Mouse (Mus musculus) layer of hippocampus, adult 6 months (tissue): ENCODE results near the gene Gm10217. TPM values are rescaled to one million over a fixed set of nuclear protein-coding genes. Genes with fewer than 3 reads are reported as not detected.

Experiments used
- long read RNA-seq, 2 experiments: library from polyadenylated mRNA; unstranded; transcript quantifications; one replicate each; pipeline ENCODE4 v2.0.0; 2019 to 2020
- polyA plus RNA-seq: library from polyadenylated mRNA; unstranded; fragments of <200 nt; fragmentation: Nextera tagmentation; gene quantifications from 2 replicates; pipeline ENCODE4 v1.2.3, GENCODE M21; 2021

Gene Gm10217
- polyA plus RNA-seq = not detected in 2 replicates
- long read RNA-seq, experiment 1 = 0 reads
- long read RNA-seq, experiment 2 = 0 reads

DNA sequence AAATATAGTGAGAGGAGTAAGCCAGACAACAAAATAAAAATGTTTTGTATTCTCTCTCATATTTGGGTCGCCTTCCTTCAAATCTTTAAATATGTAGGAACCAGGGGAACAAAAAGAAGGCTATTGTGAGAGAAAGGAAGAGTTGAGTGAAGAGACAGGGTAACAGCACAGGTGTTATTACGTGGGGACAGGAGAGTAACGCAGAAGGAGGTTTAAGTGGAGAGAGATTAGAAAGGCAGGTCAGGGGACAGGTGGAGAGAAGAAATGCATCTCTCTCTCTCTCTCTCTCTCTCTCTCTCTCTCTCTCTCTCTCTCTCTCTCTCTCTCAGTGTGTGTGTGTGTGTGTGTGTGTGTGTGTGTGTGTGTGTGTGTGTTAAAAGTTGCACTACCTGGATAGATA lies at the start of gene Gm10217:
Gene Gm10217, plus strand, starts transcription at position 301 of the 400 bp plus-strand sequence.

Other genes with a start within 250 kb of the Gm10217 start
- 15.6 and 15.9 TPM in 2 replicates for gene Fam155a, start 93.1 kb upstream of the Gm10217 start, polyA plus RNA-seq
- gene Lig4, start 113.4 kb downstream of the Gm10217 start, polyA plus RNA-seq = 1.3 and 1.8 TPM in 2 replicates
- 4.5 and 4.7 TPM in 2 replicates for gene Abhd13, start 113.5 kb downstream of the Gm10217 start, polyA plus RNA-seq
- gene Tnfsf13b, start 142.2 kb downstream of the Gm10217 start, polyA plus RNA-seq = 0.82 and 1.1 TPM in 2 replicates